Mouse (Mus musculus) lung, postnatal 36 days (tissue): ENCODE results near the gene Kank1.

Experiments
- DNase-seq: peaks from one replicate; pipeline ENCODE4 v3.0.0; 2022; ENCODE audit warnings: mixed read lengths

Kank1 gene

GRCm38 (mm10) chr19:25236596-25237491 is at the start of gene Kank1:
Gene Kank1, plus strand, starts transcription at chr19:25236975.
- peak; percentile 54 for DNase-seq

GRCm38 (mm10) chr19:25187681-25188080 is 49.1 kb upstream of the Kank1 start:
- no peak for DNase-seq

DNA sequence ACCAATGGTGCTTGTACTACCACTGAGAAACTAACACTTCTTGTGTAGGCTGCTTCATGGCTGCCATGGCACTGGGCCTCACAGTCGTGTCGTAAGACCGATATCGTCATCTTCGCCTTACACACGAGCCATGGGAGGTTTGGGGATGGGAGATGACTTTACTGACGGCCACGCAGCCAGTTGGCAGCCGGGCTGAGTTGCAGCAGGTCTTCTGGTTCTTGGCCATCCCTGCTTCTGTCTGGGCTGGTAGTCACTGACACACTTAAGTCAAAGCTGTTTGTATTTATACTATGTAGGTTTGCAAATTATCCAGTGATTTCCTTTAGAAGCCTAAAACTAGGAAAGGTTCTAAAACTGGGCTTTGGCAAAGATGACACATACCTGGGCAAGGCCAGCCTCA is 43.0 kb upstream of the Kank1 start:
- DNase-seq: no peak

- no peak for DNase-seq
Observed at GRCm38 (mm10) chr19:25200081-25200860, 36.5 kb upstream of the Kank1 start.

- DNase-seq: no peak
Observed at GRCm38 (mm10) chr19:25203077-25203476, 33.7 kb upstream of the Kank1 start.

- no peak for DNase-seq
Observed at GRCm38 (mm10) chr19:25206969-25207368, 29.8 kb upstream of the Kank1 start.

GRCm38 (mm10) chr19:25207731-25208361 is 28.9 kb upstream of the Kank1 start:
- DNase-seq: no peak

GRCm38 (mm10) chr19:25208596-25209110 is 28.1 kb upstream of the Kank1 start:
- DNase-seq: no peak

- DNase-seq: no peak
Observed at GRCm38 (mm10) chr19:25220611-25221010, 16.2 kb upstream of the Kank1 start.

DNA sequence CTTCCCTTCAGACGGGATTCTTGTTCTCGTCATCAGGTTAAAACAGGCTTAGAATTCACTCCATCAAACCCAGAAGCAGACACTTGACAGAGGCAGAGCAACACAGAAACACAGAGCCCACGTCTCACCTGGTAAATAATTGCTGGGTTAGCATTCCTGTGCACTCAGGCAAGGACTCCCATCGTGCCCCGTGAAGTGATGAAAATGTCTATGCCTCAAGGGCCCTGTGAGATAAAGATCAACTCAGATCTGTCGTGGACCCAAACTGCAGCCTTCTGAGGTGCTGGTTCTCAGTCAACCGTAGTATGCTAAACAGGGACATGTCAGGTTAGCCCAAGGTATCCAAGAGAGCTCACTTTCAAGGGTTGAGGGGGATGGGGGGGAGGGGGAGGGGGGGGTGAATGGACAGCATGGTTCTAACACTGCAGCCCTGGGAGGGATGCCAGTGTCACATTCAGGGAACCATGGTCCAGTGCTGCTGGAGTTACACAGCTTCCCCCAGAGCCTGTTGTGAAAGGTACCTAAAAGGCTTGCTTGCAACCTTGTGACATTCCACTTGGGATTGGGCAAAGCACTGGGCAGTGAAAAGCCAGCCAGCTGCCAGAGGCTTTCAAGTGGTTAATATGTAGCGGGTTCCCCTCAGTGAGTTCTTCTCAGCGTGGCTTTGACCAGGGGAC is 14.7 kb upstream of the Kank1 start:
- DNase-seq: no peak

DNA sequence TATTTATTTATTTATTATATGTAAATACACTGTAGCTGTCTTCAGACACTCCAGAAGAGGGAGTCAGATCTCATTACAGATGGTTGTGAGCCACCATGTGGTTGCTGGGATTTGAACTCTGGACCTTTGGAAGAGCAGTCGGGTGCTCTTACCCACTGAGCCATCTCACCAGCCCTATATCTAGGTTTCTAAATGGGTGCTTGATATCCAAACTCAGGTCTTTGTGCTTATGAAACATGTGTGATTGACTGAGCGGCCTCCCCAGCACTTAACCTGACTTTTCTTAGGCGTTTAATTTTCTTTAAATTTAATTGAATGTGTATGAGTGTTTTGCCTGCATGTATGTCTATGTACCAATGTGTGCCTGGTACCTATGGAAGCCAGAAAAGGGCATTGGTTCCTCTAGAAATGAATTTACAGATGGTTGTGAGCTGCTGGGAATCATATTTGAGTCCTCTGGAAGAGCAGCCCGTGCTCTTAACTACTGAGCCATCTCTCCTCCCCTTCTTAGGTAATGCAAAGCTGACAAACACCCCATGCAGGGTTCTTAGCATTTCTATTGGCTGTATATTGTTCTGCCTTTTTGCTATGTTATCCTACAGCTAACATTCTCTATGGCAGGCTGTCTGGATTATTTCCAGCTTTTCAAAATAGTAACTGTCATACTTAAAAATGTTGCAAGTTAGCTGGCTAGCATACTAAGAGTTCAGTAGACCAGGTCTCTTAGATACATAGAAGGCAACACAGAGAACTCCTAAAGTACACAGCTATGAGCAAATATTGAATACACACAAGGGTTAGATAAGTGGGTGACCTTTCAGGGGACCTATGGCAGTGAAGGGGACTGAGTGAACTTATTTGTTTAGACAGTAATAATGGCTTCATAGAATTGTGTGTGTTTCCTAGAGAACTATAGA is 6.5 kb upstream of the Kank1 start:
- DNase-seq: no peak

GRCm38 (mm10) chr19:25230975-25231334 is 5.8 kb upstream of the Kank1 start:
- no peak for DNase-seq

DNA sequence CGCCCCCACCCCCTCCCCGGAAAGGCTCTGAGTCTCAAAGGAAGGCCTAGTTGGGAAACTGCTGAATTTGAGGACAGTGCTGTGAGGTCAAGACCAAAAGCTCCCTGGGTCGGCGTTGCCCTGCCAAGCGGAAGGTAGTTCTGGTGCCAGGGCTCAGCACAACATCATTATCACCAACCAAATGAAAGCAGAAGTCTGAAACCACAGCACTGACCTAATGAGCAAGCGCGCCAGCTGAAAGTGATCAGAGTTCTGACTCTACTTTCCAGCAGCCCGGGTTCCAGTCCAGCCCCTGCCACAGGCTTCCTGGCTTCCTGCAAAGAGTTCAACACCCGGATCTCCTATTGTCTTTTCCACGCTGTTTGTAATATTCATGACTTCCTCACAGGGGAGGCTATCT is 4.7 kb upstream of the Kank1 start:
- peak; percentile 19 for DNase-seq

DNA sequence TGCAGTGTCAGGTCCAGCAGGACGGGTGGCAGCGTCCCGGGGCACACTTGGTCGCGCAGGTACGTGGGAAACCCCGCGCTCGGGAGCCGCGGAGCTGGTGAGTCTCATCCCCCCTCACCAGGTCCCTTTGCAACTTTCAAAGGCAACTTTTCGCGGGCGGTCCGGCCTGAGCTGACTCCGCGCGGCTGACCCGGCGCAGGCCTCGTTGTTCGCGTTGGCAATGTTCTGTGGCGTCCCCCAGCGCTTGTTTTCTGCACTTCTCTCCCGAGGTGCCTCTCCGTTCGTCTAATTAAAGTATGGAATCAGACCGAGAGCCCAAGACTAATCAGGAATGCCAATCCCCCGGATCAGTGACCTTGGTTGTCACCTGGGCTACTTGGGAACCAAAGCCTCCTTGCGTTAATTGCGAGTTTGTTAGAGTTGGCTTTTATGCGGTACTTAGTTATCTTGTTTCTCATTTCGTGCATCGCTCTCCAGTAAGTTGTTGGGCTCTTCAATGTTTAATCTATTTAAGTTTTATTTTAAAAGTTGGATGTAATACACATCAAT is 791 bp downstream of the Kank1 start:
- DNase-seq: peak; percentile 30

- DNase-seq: no peak
Observed at GRCm38 (mm10) chr19:25238121-25238520, 1.3 kb downstream of the Kank1 start.

- DNase-seq: no peak
Observed at GRCm38 (mm10) chr19:25243566-25243965, 6.8 kb downstream of the Kank1 start.

- no peak for DNase-seq
Observed at GRCm38 (mm10) chr19:25246062-25246461, 9.3 kb downstream of the Kank1 start.

DNA sequence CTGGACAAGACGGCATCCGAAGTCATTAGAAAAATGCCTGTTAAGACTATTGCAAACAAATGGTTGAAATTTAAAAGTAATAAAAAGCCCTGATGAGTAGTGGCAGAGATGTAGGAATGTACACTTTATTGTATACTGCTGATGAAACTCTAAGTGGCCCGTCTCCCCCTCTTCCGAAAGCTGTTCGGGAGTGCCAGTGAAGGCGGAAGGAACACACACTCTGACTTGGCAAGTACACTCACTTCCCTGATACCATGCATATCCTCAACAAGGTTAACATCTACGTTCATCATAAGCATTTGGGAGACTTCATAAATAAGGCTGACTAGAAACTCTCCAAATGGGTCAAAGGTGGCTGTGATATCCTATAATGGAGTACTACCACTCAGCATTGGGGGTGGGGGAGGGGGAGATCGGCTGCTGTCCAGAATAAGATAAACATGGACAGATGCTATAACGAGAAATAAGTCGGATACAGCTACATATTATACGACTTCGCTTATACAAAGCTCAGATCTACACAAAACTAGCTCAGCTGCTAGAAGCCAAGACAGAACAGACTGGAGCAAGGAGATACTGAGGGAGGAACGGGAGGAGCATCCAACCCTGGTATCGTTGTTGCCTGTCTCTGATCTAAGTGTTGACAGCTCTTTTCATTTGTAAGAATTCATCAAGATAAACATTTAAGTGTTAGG is 11.2 kb downstream of the Kank1 start:
- DNase-seq: no peak

DNA sequence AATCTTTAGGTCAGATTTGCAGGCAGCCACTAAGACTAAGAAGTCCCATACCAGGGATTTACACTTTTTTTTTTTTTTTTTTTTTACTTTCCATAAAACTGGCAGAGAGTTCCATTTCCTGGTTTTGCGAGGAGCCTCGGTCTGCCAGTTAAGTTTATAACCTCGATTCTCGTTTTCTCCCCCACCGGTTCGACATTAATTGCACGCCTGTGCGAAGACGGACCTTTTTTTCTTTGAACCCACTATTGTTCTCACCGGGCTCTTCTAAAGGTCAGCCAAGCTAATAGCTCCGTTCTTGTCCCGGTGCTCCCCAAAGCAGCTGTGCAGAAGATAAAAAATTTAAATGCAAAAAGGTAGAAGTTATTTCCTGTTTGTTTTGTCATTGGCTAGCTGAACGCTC is 12.5 kb downstream of the Kank1 start:
- DNase-seq: no peak

DNA sequence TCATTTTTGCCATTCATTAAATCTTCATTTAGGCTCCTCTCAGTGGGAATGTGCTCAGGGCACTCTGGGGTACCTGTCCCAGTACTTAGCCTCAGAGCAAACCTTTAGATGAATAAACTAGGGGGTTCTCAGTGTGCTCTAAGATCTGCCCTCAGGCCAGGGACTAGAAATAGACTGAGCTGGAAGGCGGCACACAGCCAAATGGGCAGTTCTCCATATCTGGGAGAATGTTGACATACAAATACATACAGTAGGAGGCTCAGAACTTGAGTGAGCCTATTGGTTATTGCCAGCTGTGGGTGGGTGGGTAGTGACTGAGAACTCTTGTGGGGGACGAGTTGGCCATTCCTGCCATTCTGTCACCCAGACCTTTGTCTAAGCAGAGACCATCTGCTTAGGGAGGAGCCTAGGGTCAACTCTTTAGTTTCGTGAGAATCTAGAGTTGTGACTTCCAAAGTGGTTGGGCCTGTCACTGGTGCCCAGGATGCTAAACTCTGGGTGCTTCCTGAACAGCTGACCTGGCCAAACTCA is 14.9 kb downstream of the Kank1 start:
- DNase-seq: no peak
